Mouse (Mus musculus): ENCODE data around the gene Nploc4. TPM values are rescaled to one million over a fixed set of nuclear protein-coding genes. Genes with fewer than 3 reads are reported as not detected.

Nploc4 gene
- polyA plus RNA-seq, 1 experiment from 2014 or later, result 34.8 TPM

DNA sequence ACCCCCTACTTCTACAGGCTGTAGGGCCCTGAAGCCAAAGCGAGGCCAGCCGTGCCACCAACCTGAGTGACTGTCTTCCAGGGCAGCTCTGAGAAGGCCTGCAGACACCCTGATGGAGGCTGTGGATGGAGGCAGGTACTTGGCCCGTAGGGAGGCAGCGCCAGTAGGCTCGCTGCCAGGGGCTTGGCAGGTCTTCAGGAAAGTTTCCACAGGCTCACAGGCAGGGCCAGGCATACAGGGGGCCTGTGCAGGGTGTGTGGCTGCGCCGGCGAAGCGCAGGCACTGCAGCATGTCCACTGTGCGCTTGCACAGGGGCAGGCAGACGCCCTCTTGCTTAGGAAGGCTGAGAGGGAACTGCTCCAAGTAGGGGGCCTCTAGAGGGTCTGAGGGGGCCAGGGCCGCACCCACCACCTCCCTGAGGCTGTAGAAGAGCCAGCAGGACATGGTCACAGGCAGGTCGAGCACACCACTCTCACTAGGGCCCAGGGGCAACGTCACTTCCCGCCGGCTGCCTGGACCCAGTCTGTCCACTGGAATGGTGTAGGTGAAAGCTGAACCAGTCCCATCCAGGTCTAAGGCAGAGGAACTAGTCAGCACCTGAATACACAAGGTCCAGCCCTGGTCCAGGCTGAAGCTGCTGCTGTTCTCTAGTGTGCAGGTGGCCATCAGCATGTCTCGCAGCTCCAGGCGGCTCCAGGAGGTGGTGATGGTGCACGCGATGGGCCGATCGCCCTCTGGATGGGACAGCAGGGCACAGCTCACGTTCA, 63.5 kb downstream of the Nploc4 start:
- Histone ChIP-seq H3K27me3 (no peaks in the 10 kb centered on the region), H3K36me3 (peaks cover 81% of the 10 kb centered on the region), H3K4me1 (peaks cover 23% of the 10 kb centered on the region), H3K4me3 (replicated peaks) (no peak overlapping the region), H3K4me2 (no peak overlapping the region), H3K27ac (no peak overlapping the region), H3K9ac (no peak overlapping the region), H3K9me3 (replicated peaks) (no peaks in the 10 kb centered on the region)
- no peak for ATAC-seq (replicated peaks; ENCODE audit: low FRiP score)
- 91% methylated on average over 23 of the region's 23 CpGs for WGBS

DNA sequence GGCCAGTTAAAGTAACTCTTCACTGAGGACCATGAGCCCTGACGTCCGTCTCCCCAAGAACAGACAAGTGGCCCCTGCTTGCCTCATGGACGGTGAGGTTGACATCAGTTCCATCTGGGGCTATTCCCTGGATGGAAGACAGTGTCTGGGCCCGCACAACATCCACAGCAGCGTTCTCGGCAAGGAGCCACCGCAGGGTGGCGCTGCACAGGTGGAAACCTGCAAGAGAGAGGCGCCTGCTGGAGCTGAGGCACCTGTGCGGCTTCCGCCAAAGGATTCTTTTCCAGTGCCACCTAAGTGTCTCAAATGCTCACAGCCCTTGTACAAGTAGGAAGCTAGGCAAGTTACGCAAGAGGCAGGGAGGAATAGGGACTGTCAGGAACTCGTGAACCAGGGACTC, 64.5 kb downstream of the Nploc4 start:
- no peak for ATAC-seq (replicated peaks; ENCODE audit: low FRiP score)
- 61% methylated on average over 13 of the region's 13 CpGs for WGBS
- H3K9ac ChIP-seq, result no peak overlapping the region
- no peaks in the 10 kb centered on the region for H3K9me3 ChIP-seq (replicated peaks)
- H3K27ac ChIP-seq, result no peak overlapping the region
- no peak overlapping the region for H3K4me3 ChIP-seq (replicated peaks)
- H3K4me1 ChIP-seq, result peaks cover 18% of the 10 kb centered on the region
- peaks cover 85% of the 10 kb centered on the region for H3K36me3 ChIP-seq
- H3K4me2 ChIP-seq, result no peak overlapping the region
- no peaks in the 10 kb centered on the region for H3K27me3 ChIP-seq

DNA sequence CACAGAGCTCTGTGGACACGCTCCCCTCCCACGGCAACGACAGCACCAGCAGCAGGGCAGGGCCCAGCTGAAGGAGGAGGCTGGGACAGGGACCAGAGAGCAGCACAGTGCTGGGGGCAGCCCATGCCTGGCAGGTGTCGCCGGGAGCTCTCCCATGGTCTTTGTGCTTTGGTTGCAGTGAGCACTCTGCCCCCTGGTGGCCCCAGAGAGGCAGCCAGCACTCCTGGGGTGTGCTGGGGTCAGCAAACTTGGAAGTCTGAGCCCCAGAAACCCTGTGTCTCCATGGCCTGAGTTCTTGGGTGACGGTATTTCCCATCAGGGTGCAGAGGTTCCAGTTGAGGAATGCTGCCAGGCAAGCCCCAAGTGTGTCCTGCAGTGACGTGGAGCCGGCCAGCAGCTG, 67.9 kb downstream of the Nploc4 start:
- Histone ChIP-seq H3K36me3 (peaks cover 57% of the 10 kb centered on the region), H3K4me3 (replicated peaks) (no peak overlapping the region), H3K4me1 (peaks cover 8% of the 10 kb centered on the region), H3K9me3 (replicated peaks) (no peaks in the 10 kb centered on the region), H3K9ac (no peak overlapping the region), H3K4me2 (no peak overlapping the region), H3K27ac (no peak overlapping the region), H3K27me3 (no peaks in the 10 kb centered on the region)
- WGBS, result 33% methylated on average over 8 of the region's 8 CpGs
- peak; percentile 66 for ATAC-seq (replicated peaks; ENCODE audit: low FRiP score)

GRCm38 (mm10) chr11:120366443-120367027, 71.0 kb downstream of the Nploc4 start:
- Histone ChIP-seq H3K4me3 (replicated peaks) (no peak overlapping the region), H3K4me1 (peaks cover 20% of the 10 kb centered on the region), H3K4me2 (no peak overlapping the region), H3K27ac (no peak overlapping the region), H3K36me3 (peaks cover 26% of the 10 kb centered on the region), H3K9ac (no peak overlapping the region), H3K9me3 (replicated peaks) (no peaks in the 10 kb centered on the region), H3K27me3 (no peaks in the 10 kb centered on the region)
- no peak for ATAC-seq (replicated peaks; ENCODE audit: low FRiP score)
- 43% methylated on average over 7 of the region's 7 CpGs for WGBS

DNA sequence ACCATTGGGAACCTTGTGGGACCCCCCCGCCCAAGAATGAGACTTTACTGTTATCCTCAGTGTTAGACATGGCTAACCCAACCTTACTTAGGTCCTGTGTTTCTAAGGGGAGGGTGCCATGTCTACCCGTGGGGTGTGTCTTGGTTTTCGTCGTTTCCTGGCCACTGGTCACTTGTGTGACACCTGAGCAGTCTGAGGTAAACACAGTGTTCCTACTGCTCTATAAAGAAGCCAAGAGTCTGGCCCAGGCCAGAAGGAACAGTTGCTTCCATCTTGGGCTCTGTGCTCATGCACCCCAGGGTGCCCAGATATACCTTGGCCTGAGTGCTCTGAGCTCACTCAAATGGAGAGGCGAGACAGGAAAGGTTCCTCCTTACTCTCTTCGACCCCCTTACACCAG, 74.6 kb downstream of the Nploc4 start:
- H3K36me3 ChIP-seq, result no peaks in the 10 kb centered on the region
- peaks cover 51% of the 10 kb centered on the region for H3K4me1 ChIP-seq
- H3K27ac ChIP-seq, result no peak overlapping the region
- 77% methylated on average over 6 of the region's 6 CpGs for WGBS
- ATAC-seq (replicated peaks; ENCODE audit: low FRiP score), result no peak
- H3K9me3 ChIP-seq (replicated peaks), result no peaks in the 10 kb centered on the region
- no peak overlapping the region for H3K4me3 ChIP-seq (replicated peaks)
- no peak overlapping the region for H3K9ac ChIP-seq
- H3K4me2 ChIP-seq, result no peak overlapping the region
- H3K27me3 ChIP-seq, result no peaks in the 10 kb centered on the region

DNA sequence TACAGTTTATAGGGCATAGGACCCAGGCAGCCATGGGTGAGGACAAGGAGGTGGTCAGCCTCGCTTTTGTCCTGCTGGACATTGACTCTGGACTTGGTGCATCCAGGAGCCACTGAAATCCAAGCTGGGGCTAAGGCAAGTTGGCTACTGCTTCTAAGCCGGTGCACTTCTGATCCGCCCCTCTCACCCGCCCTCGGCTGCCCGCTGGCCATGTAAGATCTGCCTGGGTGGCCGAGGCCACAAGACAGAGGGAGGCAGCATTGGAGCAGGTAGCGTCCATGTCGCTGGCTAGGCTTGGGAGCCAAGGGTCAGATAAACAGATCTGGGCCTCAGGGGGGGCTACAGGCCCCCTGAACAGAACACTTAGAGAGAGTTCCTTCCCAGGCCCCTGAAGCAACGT, 76.2 kb downstream of the Nploc4 start, which contains the start of gene Fscn2:
Fscn2 (plus strand) TSS at position 240 of the 400 bp plus-strand sequence.
- Histone ChIP-seq H3K4me1 (peaks cover 60% of the 10 kb centered on the region), H3K27me3 (no peaks in the 10 kb centered on the region), H3K27ac (peak within 1 kb of the TSS; percentile 68), H3K36me3 (no peaks in the 10 kb centered on the region), H3K4me3 (replicated peaks) (no peak within 1 kb of the TSS), H3K4me2 (no peak within 1 kb of the TSS), H3K9me3 (replicated peaks) (no peaks in the 10 kb centered on the region), H3K9ac (0 out of 2 replicates have a peak within 1 kb of the TSS, but pooled peaks have one; percentile 7)
- WGBS, result 42% methylated on average over 10 of the region's 10 CpGs
- ATAC-seq (replicated peaks; ENCODE audit: low FRiP score), result no peak

DNA sequence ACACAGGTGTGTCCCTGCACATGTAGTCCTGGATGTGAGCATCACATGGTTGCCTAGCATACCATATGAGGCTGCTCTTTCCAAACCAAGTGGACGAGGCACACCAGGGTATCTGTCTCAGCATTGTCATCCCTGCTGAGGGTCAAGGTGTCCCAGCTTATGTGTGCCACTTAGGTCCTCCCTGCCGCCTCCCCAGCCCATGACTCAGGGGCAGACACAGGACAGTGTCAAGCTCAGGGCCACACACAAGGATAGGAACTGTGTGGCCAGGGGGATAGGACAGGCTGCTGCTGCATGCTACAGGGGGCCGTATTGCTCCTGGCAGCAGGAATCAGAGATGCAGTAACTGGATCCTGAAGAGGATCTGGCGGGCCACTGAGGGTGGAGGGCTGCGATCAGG, 76.8 kb downstream of the Nploc4 start:
- no peak overlapping the region for H3K9ac ChIP-seq
- ATAC-seq (replicated peaks; ENCODE audit: low FRiP score), result no peak
- 59% methylated on average over 5 of the region's 5 CpGs for WGBS
- H3K36me3 ChIP-seq, result no peaks in the 10 kb centered on the region
- H3K27ac ChIP-seq, result peak overlapping the region; percentile 68
- H3K4me2 ChIP-seq, result no peak overlapping the region
- peaks cover 63% of the 10 kb centered on the region for H3K4me1 ChIP-seq
- H3K9me3 ChIP-seq (replicated peaks), result no peaks in the 10 kb centered on the region
- H3K27me3 ChIP-seq, result no peaks in the 10 kb centered on the region
- no peak overlapping the region for H3K4me3 ChIP-seq (replicated peaks)

DNA sequence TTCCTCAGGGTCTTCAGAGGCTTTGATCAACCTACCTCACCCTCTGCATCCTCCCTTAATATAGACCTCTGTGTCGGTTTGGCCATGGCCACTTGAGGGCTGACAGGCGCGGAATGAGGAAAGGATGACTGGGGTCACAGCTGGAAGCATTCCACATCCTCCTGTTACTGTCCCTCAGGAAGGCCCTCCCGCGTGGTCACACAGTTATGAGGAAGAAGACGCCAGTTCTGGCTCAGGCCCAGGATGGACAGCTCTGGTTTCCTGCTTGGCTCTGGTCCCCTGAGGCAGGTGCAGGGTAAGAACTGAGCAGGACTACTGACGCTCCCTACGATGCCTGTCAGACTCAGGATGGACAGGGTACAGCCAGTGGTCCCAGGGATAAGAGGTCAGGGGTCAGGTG, 77.4 kb downstream of the Nploc4 start:
- no peaks in the 10 kb centered on the region for H3K36me3 ChIP-seq
- peaks cover 70% of the 10 kb centered on the region for H3K4me1 ChIP-seq
- H3K4me2 ChIP-seq, result no peak overlapping the region
- WGBS, result 21% methylated on average over 8 of the region's 8 CpGs
- peak overlapping the region; percentile 17; the same call in 1 of the 2 replicates for H3K9ac ChIP-seq
- ATAC-seq (replicated peaks; ENCODE audit: low FRiP score), result no peak
- no peaks in the 10 kb centered on the region for H3K27me3 ChIP-seq
- H3K9me3 ChIP-seq (replicated peaks), result no peaks in the 10 kb centered on the region
- no peak overlapping the region for H3K4me3 ChIP-seq (replicated peaks)
- H3K27ac ChIP-seq, result 0 out of 2 replicates have a peak overlapping the region, but pooled peaks have one; percentile 27

- no peak for ATAC-seq (replicated peaks; ENCODE audit: low FRiP score)
- Histone ChIP-seq H3K27ac (peak overlapping the region; percentile 83; the same call in 1 of the 2 replicates), H3K36me3 (no peaks in the 10 kb centered on the region), H3K4me3 (replicated peaks) (no peak overlapping the region), H3K4me1 (peaks cover 76% of the 10 kb centered on the region), H3K4me2 (no peak overlapping the region), H3K9me3 (replicated peaks) (no peaks in the 10 kb centered on the region), H3K9ac (no peak overlapping the region), H3K27me3 (no peaks in the 10 kb centered on the region)
- WGBS, result 76% methylated on average over 6 of the region's 6 CpGs
These were observed 78.1 kb downstream of the Nploc4 start for GRCm38 (mm10) chr11:120359391-120359790.

DNA sequence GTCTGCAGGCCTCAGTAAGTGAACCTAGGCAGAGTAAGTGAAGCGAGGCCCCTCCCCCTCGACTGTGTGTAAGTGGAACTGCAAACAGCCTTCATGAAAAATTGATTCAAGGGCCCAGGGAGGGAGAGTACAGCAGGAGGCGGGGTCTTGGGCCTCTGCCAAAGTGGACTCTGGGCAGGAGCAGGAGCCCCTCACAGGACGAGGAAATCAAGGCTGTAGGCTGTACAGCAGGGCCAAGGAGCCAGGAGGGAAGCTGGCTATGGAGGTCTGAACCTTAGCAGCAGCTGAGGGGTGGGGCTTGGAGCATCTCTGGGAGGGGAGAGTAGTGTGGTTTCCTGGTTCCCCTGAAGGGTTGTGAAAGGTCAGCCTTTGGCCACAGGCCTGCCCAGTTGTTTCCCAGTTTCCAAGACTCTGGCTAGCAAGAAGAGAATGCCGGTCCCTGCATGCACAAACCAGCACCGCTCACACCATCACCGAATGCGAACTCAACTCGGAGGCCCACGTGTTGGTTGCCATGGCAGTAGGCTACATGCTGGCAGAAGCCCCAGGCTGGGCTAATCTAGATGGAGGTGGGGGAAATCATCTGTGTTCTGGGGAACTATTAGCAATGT, 79.6 kb downstream of the Nploc4 start:
- H3K4me1 ChIP-seq, result peaks cover 88% of the 10 kb centered on the region
- H3K4me2 ChIP-seq, result peak overlapping the region; percentile 21; the same call in 1 of the 2 replicates

DNA sequence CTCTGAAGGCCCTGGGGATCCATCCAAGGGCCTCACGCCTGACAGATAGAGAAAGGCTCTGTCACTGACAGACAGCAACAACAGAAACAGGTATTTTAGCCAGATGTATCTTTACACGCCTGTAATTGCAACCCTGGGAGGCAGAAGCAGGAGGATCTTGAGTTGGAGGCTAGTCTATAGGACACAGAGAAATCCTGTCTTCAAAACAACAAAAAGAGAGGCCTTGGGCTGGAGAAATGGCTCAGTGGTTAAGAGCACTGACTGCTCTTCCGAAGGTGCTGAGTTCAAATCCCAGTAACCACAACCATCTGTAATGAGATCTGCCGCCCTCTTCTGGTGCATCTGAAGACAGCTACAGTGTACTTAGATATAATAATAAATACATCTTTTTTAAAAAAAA, 80.6 kb downstream of the Nploc4 start:
- H3K9ac ChIP-seq, result no peak overlapping the region
- H3K27ac ChIP-seq, result peak overlapping the region; percentile 83
- H3K4me1 ChIP-seq, result peaks cover 92% of the 10 kb centered on the region
- no peaks in the 10 kb centered on the region for H3K36me3 ChIP-seq
- no peak for ATAC-seq (replicated peaks; ENCODE audit: low FRiP score)
- H3K9me3 ChIP-seq (replicated peaks), result no peaks in the 10 kb centered on the region
- H3K27me3 ChIP-seq, result no peaks in the 10 kb centered on the region
- H3K4me2 ChIP-seq, result no peak overlapping the region
- no peak overlapping the region for H3K4me3 ChIP-seq (replicated peaks)
- 94% methylated on average over 4 of the region's 4 CpGs for WGBS

More for the DNA sequence above, 79.6 kb downstream of the Nploc4 start:
- Histone ChIP-seq H3K27ac (peak overlapping the region; percentile 83), H3K4me3 (replicated peaks) (no peak overlapping the region), H3K27me3 (no peaks in the 10 kb centered on the region), H3K36me3 (no peaks in the 10 kb centered on the region), H3K9ac (no peak overlapping the region), H3K9me3 (replicated peaks) (no peaks in the 10 kb centered on the region)
- peak; percentile 68 for ATAC-seq (replicated peaks; ENCODE audit: low FRiP score)
- WGBS, result 7% methylated on average over 10 of the region's 10 CpGs

- Histone ChIP-seq H3K4me3 (replicated peaks) (no peak overlapping the region), H3K27me3 (no peaks in the 10 kb centered on the region), H3K9me3 (replicated peaks) (no peaks in the 10 kb centered on the region), H3K27ac (no peak overlapping the region; the same call in 1 of the 2 replicates), H3K36me3 (no peaks in the 10 kb centered on the region), H3K9ac (no peak overlapping the region), H3K4me2 (no peak overlapping the region), H3K4me1 (peaks cover 92% of the 10 kb centered on the region)
- no peak for ATAC-seq (replicated peaks; ENCODE audit: low FRiP score)
- 81% methylated on average over 15 of the region's 15 CpGs for WGBS
These were observed 81.1 kb downstream of the Nploc4 start for GRCm38 (mm10) chr11:120356319-120356840.

Measured in kidney, embryonic 15.5 days (tissue).